Mouse (Mus musculus): ENCODE results near the gene Adh7.

Gene Adh7

DNA sequence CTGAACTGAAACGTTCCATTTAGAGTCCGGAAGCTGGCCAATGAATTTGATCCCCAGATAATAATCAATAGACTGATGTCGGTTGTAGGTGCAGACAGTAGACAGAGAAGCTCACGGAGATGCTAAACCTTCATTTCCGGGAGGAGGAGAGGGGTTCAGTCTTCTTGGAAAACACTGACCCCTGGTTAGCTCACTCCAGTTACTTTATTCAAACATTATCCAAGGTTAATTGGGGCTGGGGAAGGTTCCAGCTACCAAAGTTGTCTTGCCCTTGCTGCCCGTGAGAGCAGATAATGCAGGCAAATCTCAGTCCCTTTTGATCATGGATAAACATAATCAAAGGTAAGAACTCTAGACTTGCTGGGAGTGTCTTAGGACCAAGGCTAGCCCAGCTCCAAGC is 33.6 kb downstream of the Adh7 start:
- DNase-seq (ENCODE audit: low read depth, low spot score): no peak

DNA sequence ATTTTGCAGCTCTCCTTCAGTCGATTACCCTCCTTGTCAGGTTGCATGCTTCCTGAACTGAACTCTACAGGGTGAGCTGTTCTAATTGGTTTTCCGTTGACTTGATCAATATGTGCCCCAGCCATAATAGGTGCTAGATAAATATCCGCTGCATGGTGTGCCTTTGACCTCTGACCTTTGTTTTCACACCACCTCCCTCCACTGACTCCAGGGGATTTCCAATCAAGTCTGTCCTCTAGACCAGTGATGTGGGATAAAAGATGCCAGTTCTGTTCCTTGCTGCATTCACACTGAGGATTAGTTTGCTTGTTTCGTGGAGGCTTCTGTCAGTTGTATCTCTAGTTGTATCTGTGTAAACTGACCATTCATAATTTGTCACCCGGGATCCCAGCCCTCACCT is 36.6 kb downstream of the Adh7 start:
- no peak for DNase-seq (ENCODE audit: low read depth, low spot score)

DNA sequence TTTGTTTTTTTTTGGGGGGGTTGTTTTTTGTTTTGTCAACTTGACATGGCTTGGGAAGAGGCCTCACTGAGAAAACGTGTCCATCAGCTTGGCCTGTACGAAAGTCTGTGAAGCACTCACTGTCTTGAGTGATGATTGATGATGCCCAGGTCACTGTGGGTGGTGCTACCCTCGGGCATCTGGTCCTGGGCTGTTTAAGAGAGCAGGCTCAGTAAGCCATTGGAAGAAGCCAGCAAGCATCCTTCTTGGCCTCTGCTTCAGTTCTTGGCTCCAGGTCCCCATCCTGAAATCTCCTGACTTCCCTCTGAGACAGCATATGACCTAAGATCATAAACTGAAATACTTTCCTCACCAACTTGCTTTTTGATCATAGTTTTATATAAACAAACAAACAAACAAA is 37.8 kb downstream of the Adh7 start:
- no peak for DNase-seq (ENCODE audit: low read depth, low spot score)

DNA sequence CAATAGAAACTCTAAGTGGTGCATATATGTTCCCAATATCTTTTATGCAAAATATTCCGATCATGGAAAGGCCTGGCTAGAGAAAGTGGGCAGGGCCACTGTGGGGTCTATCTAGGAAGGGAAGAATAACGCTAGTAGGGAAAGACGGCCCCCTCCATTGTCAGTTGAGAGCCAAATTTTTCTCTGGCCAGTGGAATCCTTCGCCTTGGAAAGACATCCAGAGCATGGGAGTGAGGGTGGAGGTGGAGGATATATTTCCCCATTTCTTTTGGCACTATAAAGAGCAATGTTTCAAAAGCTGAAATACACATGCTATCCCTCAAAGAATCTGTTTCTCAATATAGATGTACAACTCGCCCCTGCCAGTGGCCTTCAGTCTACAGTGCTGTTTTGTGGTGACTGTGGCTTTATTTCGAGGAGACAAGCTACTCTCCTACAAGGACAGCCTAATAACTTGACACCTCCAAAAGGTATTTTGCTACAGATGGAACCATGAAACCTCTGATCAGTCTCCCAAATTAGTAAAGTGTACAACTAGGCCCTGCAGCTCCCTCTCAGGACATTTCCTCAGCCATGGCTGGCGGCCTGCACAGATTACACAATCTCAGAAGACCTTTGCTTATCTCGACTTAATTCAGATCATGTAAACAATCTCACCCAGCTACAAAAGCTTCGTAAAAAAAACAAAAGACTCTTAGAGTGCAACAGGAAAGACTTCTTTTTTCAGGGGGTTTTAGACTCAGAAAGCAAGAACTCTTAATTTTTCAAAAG is 38.4 kb downstream of the Adh7 start:
- DNase-seq (ENCODE audit: low read depth, low spot score): no peak

DNA sequence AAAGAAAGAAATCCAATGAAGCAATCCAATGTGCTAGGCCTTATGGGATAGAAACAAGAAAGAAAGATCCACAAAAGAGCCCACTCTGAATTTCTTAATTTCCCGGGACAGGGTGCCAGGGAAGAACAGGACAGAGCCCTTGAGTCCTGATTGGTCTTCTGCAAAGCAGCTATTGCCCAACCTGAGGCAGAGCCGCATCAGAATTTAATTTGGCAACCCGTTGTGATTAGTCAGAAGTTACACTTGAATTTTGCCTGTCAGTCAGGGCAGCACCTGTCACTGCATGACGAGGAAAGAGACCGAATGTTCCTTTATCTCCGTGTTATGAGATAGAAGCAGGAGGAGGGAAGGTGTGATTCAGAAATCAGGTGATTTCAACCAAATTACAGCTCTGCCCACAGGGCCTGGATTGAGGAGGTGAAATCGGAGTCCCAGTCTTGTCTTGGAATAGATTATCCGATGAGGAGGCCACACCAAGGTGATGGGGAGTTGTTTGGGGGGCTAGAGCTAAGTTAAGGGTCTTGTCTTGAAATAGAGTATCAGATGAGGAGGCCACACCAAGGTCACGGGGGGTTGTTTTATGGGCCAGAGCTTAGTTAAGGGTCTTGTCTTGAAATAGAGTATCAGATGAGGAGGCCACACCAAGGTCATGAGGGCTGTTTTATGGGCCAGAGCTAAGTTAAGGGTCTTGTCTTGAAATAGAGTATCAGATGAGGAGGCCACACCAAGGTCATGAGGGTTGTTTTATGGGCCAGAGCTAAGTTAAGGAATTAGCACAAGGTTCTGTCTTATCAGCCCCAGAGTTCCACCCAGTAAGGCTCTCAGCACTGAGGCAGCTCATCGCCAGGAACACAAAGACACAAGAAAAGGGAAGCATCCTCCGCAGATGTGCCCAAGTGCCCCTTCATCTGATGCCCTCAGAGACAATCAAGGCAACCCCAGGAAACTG is 43.4 kb downstream of the Adh7 start, which contains the start of gene Adh1:
Adh1 (plus strand) TSS at position 271 of the 949 bp plus-strand sequence.
- no peak for DNase-seq (ENCODE audit: low read depth, low spot score)

DNA sequence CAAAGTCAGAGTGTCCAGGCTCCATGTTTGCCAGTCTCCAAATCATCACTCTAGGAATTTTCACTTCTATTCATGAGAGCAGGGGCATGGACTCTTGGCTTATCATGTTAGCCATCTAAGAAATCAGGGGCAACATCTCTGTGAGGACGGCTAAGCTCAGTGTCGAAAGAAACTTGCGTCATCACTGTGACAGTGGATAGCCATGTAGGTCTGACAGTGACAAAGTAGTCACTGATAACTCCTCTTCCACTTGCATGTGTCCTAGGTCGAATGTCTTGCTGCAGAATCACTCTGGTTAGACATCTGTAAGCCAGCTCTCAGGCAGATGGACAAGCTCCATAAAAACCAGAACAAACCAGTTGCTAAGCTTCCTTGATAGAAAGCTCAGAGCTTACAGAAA is 45.0 kb downstream of the Adh7 start:
- no peak for DNase-seq (ENCODE audit: low read depth, low spot score)

DNA sequence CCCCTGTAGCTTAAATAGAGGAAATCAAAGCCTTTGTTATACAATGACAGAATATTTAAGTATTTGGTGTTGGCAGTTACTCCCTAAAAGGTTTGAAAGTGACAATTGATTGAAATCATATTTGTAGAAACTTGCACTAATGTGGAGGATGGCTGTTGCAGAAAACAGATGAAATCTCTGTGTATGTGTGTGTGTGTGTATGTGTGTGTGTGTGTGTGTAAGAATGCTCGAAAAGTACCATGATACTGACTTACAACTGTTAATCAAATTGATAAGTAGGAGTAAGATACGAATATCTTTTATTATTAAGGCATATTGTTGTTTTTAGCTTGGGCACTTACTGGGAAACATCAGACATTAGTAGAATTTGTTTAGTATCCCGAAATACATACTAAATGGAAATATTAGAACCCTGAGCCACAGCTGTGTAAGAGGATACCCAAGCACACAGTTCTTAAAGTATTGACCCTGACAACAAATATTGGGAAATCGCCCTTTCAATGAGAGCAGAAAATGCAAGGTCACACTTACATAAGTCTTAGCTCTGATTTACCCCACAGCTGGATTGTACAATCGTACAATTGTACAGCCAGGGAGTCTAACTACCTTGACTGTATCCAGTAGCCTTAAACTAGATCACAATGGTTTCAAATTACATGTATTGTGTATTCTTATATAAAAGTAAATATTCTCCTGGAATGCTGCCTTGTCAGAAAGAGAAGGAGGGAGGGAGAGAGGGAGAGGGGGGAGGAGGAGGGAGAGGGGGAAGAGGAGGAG is 45.8 kb downstream of the Adh7 start:
- no peak for DNase-seq (ENCODE audit: low read depth, low spot score)

DNA sequence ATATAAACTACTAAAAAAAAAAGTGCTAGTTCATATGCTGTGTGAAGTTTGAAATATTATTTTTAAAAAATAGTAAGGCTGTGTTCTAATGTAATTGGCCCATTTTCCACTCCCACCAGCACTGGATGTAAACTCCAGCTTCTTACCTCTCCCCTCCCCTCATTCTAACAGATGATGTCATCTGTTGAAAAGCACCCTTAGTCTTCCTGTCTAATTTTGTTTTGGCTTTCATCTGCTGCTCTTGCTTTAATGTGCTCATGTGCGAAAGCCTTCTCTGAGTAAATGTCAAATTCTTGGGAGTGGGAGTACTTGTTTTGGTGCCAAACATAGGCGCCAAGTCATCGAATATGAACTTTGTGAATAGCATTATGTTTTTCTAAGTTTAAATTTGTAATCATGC is 47.1 kb downstream of the Adh7 start:
- no peak for DNase-seq (ENCODE audit: low read depth, low spot score)

DNA sequence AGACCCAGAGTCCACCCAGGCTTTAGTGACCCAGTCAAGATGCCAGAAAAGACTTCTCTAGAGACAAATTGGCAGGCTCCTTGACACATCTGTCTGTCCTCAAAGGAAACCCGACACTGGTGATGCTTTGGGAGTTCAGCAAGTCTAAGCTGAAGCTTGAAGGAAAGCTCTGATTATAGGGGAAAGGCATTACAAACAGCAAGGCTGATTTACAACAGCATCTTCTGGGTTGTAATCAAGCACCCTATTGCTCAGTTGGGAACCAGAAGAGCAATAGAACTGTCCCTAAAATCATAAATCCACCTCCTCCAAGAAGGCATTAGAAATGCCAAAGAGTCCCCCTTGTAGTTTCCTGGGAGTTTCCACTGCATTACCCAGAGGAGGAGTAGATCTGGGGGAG is 52.9 kb downstream of the Adh7 start:
- no peak for DNase-seq (ENCODE audit: low read depth, low spot score)

DNA sequence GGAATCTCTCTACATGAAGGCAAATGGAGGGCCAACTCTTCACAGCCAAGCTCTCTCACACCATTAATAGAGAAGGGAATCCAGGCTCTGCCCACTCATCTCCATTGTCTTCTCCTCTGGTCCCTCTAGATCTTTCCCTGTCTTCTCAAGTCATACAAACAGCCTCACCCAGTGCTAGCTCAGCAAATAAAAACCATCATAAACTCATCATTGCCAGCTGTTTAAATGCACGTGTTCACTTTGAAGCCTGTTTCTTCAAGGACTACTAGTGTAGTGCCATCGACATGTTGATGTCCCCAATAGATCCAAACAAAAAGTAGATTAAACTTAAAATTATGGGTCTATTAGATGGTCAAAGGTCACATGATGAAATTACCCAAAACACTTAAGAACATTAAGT is 53.7 kb downstream of the Adh7 start:
- no peak for DNase-seq (ENCODE audit: low read depth, low spot score)

DNA sequence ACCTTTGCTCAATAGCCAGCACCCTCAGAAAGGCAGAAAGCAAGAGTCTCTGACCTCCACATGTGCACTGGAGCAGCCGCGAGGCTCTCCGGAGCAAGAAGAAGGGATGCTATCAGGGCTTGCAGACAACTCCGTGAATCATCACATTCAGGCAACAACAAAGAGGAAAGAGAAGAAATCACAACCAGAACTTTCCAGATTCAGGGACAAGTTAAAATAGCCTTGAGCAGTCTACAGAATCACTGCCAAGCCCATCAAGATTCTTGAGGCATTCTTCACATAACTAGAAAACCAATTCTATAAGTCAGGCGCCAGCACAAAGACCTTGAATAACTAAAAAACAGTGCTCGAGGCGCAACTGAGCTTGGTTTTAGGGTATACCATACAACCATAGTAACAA is 55.5 kb downstream of the Adh7 start:
- no peak for DNase-seq (ENCODE audit: low read depth, low spot score)

DNA sequence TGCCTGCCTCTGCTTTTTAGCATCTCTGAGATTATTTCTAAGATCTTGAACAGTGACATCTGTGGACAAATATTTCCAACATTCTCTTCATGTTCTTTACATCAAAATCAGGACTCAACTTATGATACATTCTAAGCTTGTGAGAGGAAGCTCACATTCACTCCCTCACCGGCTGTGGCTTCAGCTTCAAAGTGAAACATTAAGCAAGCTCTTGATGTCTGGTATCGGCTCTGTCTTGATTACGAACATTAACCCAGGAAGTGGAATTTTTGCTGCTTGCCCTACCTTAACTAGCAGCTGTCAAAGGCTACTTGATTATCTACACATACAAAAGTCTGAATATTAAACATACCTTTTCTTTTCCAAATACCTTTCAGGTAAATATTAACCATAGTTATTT is 57.5 kb downstream of the Adh7 start:
- no peak for DNase-seq (ENCODE audit: low read depth, low spot score)

DNA sequence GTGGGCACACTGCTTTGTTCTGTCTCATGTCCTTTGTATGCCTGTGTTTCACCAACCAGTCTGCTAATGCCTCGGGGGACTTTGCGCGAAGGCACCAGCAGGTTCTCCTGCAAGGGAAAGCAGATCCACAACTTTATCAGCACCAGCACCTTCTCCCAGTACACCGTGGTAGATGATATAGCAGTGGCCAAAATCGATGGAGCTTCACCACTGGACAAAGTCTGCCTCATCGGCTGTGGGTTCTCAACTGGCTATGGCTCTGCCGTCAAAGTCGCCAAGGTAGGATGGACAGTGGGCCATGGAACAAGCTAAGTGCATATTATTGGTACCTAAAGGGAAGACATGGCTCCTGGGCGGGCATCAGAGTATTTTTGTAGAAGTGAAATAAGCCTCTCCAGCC is 65.0 kb downstream of the Adh7 start:
- no peak for DNase-seq (ENCODE audit: low read depth, low spot score)

Data from WW6 (cell line).